Mouse (Mus musculus) embryonic fibroblast, embryonic 13.5 days (primary cell): ENCODE results near the gene Zcchc7.

ENCODE experiments used
- CTCF ChIP-seq: IDR thresholded peaks from 2 replicates; pipeline ENCODE4 v1.5.1; 2011; ENCODE audit warnings: mild to moderate bottlenecking, control low read depth, low read length, moderate library complexity, borderline replicate concordance; ENCODE audit not compliant: insufficient read depth
- POLR2A ChIP-seq: IDR thresholded peaks from 2 replicates; pipeline ENCODE4 v1.6.1; 2011; ENCODE audit warnings: low read depth, mild to moderate bottlenecking, control low read depth, low read length, moderate library complexity

DNA sequence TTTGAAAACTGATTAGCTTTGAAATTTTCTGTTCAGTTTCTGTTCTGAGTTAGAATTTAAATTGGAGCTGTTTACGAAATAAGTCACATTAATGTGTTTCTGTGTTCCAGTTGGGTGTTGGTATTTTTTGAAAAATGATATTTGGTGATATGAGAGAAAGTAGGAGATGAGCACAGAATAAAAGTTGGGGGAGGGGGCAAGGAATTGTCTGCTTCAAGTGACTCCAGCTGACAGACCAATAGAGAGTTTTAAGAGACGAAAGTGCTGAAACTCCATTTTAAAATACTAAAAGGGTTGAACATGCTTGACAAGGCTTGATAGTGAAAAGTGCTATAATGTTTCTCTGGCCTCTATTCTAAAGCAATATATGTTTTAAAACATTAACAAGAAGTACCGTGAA lies 21.4 kb downstream of the Zcchc7 start:
- TF ChIP-seq CTCF (no peak), POLR2A (no peak)
